Mouse (Mus musculus): ENCODE results near the gene Mpg. TPM values are rescaled to one million over a fixed set of nuclear protein-coding genes. Genes with fewer than 3 reads are reported as not detected.

Gene Mpg
- polyA plus RNA-seq, 1 experiment = 7.5 TPM

DNA sequence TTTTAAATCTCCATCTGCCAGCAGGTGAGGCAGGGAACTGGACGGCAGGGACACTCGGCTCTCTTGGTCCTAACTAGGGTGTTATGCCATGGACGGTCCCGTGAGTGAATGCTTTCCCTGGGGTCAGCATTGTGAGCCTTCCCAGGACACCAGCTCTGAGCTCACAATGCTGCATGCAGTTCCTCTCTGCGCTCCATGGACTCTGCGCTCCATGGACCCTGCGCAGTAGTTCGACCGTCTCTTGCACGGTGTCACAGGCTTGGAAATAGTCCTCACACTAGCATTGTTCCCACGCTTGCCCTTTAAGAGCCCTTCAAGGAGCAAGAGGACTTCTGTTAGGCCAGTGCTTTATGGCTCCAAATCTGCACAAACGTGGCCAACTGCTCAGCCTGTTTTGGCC, 37.4 kb upstream of the Mpg start:
- H3K4me3 ChIP-seq (ENCODE audit: low read depth, low read length) = no peak overlapping the region
- TF ChIP-seq CTCF (IDR thresholded peaks at IDR 0.05; ENCODE audit: extremely low read depth, insufficient read length, insufficient replicate concordance, low read depth, low read length) (no peak), POLR2A (IDR thresholded peaks at IDR 0.05; ENCODE audit: low read depth, low read length) (no peak)
- no peaks in the 10 kb centered on the region for H3K4me1 ChIP-seq (ENCODE audit: control insufficient read depth, insufficient read depth, insufficient read length, low read length)
- no peaks in the 10 kb centered on the region for H3K27me3 ChIP-seq (ENCODE audit: control insufficient read depth, insufficient read depth, low read length)
- H3K27ac ChIP-seq (ENCODE audit: insufficient read depth, low read depth, low read length) = no peak overlapping the region
- H3K36me3 ChIP-seq (ENCODE audit: control insufficient read depth, insufficient read depth, low read length) = no peaks in the 10 kb centered on the region
- WGBS = 75% methylated on average over 12 of the region's 12 CpGs

DNA sequence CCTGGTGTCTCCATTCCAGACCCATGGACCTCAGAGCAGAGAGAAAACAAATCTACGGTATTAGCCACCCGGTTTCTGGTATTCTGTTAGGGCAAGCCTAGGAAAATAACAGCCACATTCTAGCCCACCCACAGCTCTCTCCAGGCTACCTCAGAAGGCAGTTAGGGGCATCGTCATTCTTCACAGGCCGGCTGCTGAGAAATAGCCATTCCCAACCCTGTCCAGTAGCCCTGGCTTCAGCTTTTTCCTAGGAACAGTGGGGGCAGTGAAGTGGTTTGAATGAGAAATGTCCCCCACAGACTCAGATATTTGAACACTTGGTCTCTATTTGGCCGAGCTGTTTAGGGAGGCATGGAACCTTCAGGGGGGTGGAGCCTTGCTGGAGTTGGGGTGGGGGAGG, 36.9 kb upstream of the Mpg start:
- no peaks in the 10 kb centered on the region for H3K36me3 ChIP-seq (ENCODE audit: control insufficient read depth, insufficient read depth, low read length)
- H3K4me3 ChIP-seq (ENCODE audit: low read depth, low read length) = no peak overlapping the region
- H3K27ac ChIP-seq (ENCODE audit: insufficient read depth, low read depth, low read length) = no peak overlapping the region
- H3K4me1 ChIP-seq (ENCODE audit: control insufficient read depth, insufficient read depth, insufficient read length, low read length) = no peaks in the 10 kb centered on the region
- no peaks in the 10 kb centered on the region for H3K27me3 ChIP-seq (ENCODE audit: control insufficient read depth, insufficient read depth, low read length)
- 70% methylated on average over 5 of the region's 5 CpGs for WGBS
- no peak for TF ChIP-seq CTCF (IDR thresholded peaks at IDR 0.05; ENCODE audit: extremely low read depth, insufficient read length, insufficient replicate concordance, low read depth, low read length)
- TF ChIP-seq POLR2A (IDR thresholded peaks at IDR 0.05; ENCODE audit: low read depth, low read length) = no peak

DNA sequence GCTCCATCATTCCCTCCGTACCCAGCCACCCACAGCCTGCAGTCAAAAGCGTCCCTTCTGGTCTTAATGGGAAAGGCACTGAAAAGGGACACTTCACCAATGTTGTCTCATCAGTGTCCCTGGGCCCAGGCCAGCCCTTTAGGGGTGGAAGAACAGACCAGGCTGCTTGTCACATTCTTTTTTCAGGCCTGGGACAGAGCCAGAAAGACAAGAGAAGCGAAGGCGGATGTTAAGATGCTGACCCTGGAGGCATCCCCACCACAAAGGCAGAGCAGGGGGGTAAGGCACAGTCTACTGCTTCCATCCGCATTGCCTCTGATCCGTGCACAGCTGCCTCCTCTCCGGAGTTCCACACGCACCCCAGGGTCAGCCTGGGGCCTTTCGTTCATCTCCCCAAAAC, 36.2 kb upstream of the Mpg start:
- Histone ChIP-seq H3K4me1 (ENCODE audit: control insufficient read depth, insufficient read depth, insufficient read length, low read length) (no peaks in the 10 kb centered on the region), H3K27me3 (ENCODE audit: control insufficient read depth, insufficient read depth, low read length) (no peaks in the 10 kb centered on the region), H3K27ac (ENCODE audit: insufficient read depth, low read depth, low read length) (no peak overlapping the region), H3K36me3 (ENCODE audit: control insufficient read depth, insufficient read depth, low read length) (no peaks in the 10 kb centered on the region), H3K4me3 (ENCODE audit: low read depth, low read length) (no peak overlapping the region)
- 77% methylated on average over 9 of the region's 9 CpGs for WGBS
- TF ChIP-seq POLR2A (IDR thresholded peaks at IDR 0.05; ENCODE audit: low read depth, low read length) (no peak), CTCF (IDR thresholded peaks at IDR 0.05; ENCODE audit: extremely low read depth, insufficient read length, insufficient replicate concordance, low read depth, low read length) (no peak)

DNA sequence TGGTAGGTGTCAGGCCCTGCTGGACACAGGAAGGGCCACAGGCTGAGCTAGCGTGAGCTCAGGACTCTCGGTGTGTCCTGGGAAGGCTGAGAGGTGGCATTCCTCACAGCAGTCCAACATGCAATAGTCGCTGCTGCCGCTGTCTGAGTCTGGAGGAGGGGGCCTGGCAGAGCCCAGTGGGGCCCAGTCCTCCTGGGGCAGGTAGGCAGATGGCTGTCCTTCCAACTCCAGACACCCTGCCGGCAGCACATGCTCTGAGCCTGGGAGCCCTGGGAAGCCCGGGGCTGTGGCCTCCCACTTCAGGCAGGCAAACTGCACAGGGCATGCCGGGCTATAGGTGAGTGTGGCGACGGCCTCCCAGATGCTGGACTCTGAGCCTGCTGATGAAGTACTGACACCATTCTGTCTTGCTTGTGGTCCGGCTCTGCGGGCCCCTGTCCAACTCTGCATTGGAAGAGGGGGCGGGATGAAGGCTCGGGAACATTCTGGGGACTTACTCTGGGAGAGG, 35.6 kb upstream of the Mpg start:
- Histone ChIP-seq H3K27me3 (ENCODE audit: control insufficient read depth, insufficient read depth, low read length) (no peaks in the 10 kb centered on the region), H3K36me3 (ENCODE audit: control insufficient read depth, insufficient read depth, low read length) (no peaks in the 10 kb centered on the region), H3K27ac (ENCODE audit: insufficient read depth, low read depth, low read length) (no peak overlapping the region), H3K4me3 (ENCODE audit: low read depth, low read length) (no peak overlapping the region), H3K4me1 (ENCODE audit: control insufficient read depth, insufficient read depth, insufficient read length, low read length) (no peaks in the 10 kb centered on the region)
- no peak for TF ChIP-seq POLR2A (IDR thresholded peaks at IDR 0.05; ENCODE audit: low read depth, low read length)
- TF ChIP-seq CTCF (IDR thresholded peaks at IDR 0.05; ENCODE audit: extremely low read depth, insufficient read length, insufficient replicate concordance, low read depth, low read length) = no peak
- 81% methylated on average over 13 of the region's 13 CpGs for WGBS

DNA sequence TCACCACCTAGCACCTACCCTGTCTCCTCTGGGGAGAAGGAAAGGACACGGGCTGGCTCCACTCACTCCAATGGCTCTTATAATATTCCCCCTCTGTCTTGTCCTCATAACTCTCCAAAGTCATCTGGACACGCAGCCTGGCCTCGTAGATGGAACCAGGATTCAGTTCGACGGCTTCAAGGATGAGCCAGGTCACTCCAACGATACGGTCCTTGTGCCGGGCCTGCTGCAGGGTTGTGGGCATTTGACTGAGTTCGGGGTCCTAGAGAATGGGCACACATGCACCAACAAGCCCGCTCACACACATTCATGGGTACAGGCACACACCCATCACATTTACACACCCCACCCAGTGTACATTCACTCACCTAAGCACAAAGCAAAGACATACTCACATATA, 33.1 kb upstream of the Mpg start:
- Histone ChIP-seq H3K36me3 (ENCODE audit: control insufficient read depth, insufficient read depth, low read length) (no peaks in the 10 kb centered on the region), H3K4me3 (ENCODE audit: low read depth, low read length) (no peak overlapping the region), H3K27me3 (ENCODE audit: control insufficient read depth, insufficient read depth, low read length) (no peaks in the 10 kb centered on the region), H3K27ac (ENCODE audit: insufficient read depth, low read depth, low read length) (no peak overlapping the region), H3K4me1 (ENCODE audit: control insufficient read depth, insufficient read depth, insufficient read length, low read length) (no peaks in the 10 kb centered on the region)
- 85% methylated on average over 10 of the region's 10 CpGs for WGBS
- TF ChIP-seq POLR2A (IDR thresholded peaks at IDR 0.05; ENCODE audit: low read depth, low read length) (no peak), CTCF (IDR thresholded peaks at IDR 0.05; ENCODE audit: extremely low read depth, insufficient read length, insufficient replicate concordance, low read depth, low read length) (no peak)

DNA sequence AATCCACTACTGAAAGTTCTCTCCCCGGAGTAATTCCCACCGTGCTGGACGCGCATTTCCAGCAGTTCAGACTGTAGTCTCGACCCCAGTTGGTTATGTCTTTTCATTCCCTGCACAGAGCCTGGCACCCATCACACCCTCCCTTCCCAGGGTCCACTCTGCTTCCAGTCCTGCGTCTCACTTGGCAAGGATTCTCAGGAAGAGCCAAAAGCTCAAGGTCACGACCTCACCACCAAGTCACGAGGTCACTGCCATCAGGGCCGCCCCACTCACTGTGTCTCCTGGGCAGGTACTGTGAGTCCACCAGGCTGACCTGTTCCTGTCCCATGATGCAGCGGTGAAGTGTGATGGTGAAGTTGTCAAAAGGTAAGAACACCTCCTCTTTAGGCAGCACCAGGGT, 32.2 kb upstream of the Mpg start:
- TF ChIP-seq CTCF (IDR thresholded peaks at IDR 0.05; ENCODE audit: extremely low read depth, insufficient read length, insufficient replicate concordance, low read depth, low read length) (no peak), POLR2A (IDR thresholded peaks at IDR 0.05; ENCODE audit: low read depth, low read length) (no peak)
- no peaks in the 10 kb centered on the region for H3K4me1 ChIP-seq (ENCODE audit: control insufficient read depth, insufficient read depth, insufficient read length, low read length)
- H3K27me3 ChIP-seq (ENCODE audit: control insufficient read depth, insufficient read depth, low read length) = no peaks in the 10 kb centered on the region
- H3K36me3 ChIP-seq (ENCODE audit: control insufficient read depth, insufficient read depth, low read length) = no peaks in the 10 kb centered on the region
- WGBS = 75% methylated on average over 10 of the region's 10 CpGs
- no peak overlapping the region for H3K27ac ChIP-seq (ENCODE audit: insufficient read depth, low read depth, low read length)
- H3K4me3 ChIP-seq (ENCODE audit: low read depth, low read length) = no peak overlapping the region

DNA sequence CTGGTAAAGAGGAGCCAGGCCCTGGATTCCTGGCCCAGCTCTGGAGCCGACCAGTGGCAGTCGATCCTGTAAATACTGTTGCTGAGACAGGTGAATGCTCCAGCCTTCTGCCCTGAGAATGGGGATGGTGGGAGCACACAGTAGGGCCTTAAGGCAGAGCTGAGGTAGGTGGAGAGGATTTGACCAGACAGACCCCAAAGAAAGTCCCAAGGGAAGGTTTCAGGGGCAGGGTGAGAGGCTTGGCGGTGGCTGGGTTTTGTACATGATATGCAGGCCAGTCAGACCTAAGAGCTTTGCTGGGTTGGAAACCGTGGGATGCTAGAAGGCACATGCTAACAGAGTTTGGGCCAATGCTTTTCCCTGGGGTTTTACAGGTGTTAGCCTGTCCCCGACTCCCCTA, 31.7 kb upstream of the Mpg start:
- WGBS = 85% methylated on average over 5 of the region's 5 CpGs
- Histone ChIP-seq H3K27me3 (ENCODE audit: control insufficient read depth, insufficient read depth, low read length) (no peaks in the 10 kb centered on the region), H3K4me3 (ENCODE audit: low read depth, low read length) (no peak overlapping the region), H3K36me3 (ENCODE audit: control insufficient read depth, insufficient read depth, low read length) (no peaks in the 10 kb centered on the region), H3K27ac (ENCODE audit: insufficient read depth, low read depth, low read length) (no peak overlapping the region), H3K4me1 (ENCODE audit: control insufficient read depth, insufficient read depth, insufficient read length, low read length) (no peaks in the 10 kb centered on the region)
- TF ChIP-seq POLR2A (IDR thresholded peaks at IDR 0.05; ENCODE audit: low read depth, low read length) (no peak), CTCF (IDR thresholded peaks at IDR 0.05; ENCODE audit: extremely low read depth, insufficient read length, insufficient replicate concordance, low read depth, low read length) (no peak)
